In the genomic region with DNA sequence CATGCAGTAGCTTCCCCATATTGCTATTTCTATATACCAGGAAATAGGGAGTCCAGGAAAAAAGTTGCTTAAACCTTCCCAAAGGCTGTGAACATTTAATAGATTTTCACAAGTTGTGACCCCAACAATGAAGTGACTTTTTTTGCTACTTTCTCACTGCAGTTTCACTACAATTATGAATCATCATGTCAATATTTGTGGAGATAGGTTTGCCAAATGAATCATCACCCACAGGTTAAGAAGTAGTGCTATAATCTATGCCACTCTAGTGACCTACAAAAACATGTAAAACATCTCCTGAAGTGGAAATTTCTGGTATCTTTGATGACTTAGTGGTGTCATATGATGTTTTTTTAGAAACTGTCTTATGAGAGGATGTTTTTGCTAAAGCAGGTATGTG, we compare ENCODE assay signal across 29 mouse cellular contexts.
DNase-seq lines count a peak whose midpoint lies in the region; ATAC-seq and TF ChIP-seq lines count a peak whose summit lies in the region.
"Had no signal": no experiment of that assay in that cellular context is flagged by ENCODE, and none has a peak within 500 bp of the region (broad histone marks: within the 10 kb centered on the region; RNA-seq: fewer than 3 reads in every experiment).

No protein-coding gene starts in this region.

- dilution Hi-C loops in CH12.LX (cut with MboI; ENCODE audit: extremely low pct_ligation_motif_present, extremely low pct_unique_long_range_greater_than_20kb, low sequenced_read_pairs) = no loop called here

- H3K36me3 ChIP-seq in CH12.LX (replicated peaks in 1 of 2; ENCODE audit: control insufficient read depth in 1 of 2, insufficient read depth in 1 of 2, low read length in 1 of 2) = no peaks in the 10 kb centered on the region
- H3K36me3 ChIP-seq: embryonic facial prominence, embryonic 10.5 days; embryonic facial prominence, embryonic 13.5 days; forebrain, embryonic 12.5 days; forebrain, embryonic 15.5 days; heart, embryonic 12.5 days; heart, embryonic 15.5 days; hindbrain, embryonic 10.5 days; hindbrain, embryonic 13.5 days had no signal

- in situ Hi-C loops in CH12.LX (cut with MboI; ENCODE audit: low pct_ligation_motif_present, low pct_unique_long_range_greater_than_20kb, low sequenced_read_pairs) (no loop called here), Patski (cut with MboI; ENCODE audit: low pct_unique_long_range_greater_than_20kb) (no loop called here)

- no peak for TF ChIP-seq CTCF in CH12.LX (conservative IDR thresholded peaks at IDR 0.05 in 1 of 2, IDR thresholded peaks at IDR 0.05 in 1 of 2; ENCODE audit: low read depth in 2 of 2, low read length in 2 of 2)
- TF ChIP-seq CTCF in Patski (IDR thresholded peaks at IDR 0.05) = no peak

- H3K27me3 ChIP-seq in CH12.LX (replicated peaks) (no peaks in the 10 kb centered on the region), Patski (no peaks in the 10 kb centered on the region)
- H3K27me3 ChIP-seq: embryonic facial prominence, embryonic 13.5 days; forebrain, embryonic 12.5 days; forebrain, embryonic 15.5 days; heart, embryonic 12.5 days; heart, embryonic 15.5 days; hindbrain, embryonic 13.5 days had no signal

- H3K4me3 ChIP-seq in CH12.LX (replicated peaks in 1 of 3; ENCODE audit: low read depth in 2 of 3, low read length in 2 of 3, poor library complexity in 1 of 3) = no peak overlapping the region
- H3K4me3 ChIP-seq: embryonic facial prominence, embryonic 10.5 days; embryonic facial prominence, embryonic 13.5 days; erythroblast, embryonic 14.5 days; forebrain, embryonic 12.5 days; forebrain, embryonic 15.5 days; heart, embryonic 12.5 days; heart, embryonic 15.5 days; hindbrain, embryonic 10.5 days; hindbrain, embryonic 13.5 days had no signal

- TF ChIP-seq RAD21 in CH12.LX (IDR thresholded peaks at IDR 0.05; ENCODE audit: low read depth, low read length) = no peak

- H3K9ac ChIP-seq in CH12.LX (ENCODE audit: insufficient read depth, low read depth) = no peak overlapping the region
- H3K9ac ChIP-seq: embryonic facial prominence, embryonic 13.5 days; forebrain, embryonic 12.5 days; forebrain, embryonic 15.5 days; heart, embryonic 12.5 days; heart, embryonic 15.5 days; hindbrain, embryonic 13.5 days had no signal

- TF ChIP-seq EP300 in CH12.LX (IDR thresholded peaks at IDR 0.05; ENCODE audit: low read length) = 0 out of 2 replicates have a peak, but pooled peaks have one; percentile 33

- no peaks in the 10 kb centered on the region for H3K79me2 ChIP-seq in CH12.LX (replicated peaks; ENCODE audit: control insufficient read depth, extremely low read depth, insufficient read depth, poor library complexity, severe bottlenecking)

- no peaks in the 10 kb centered on the region for H3K9me3 ChIP-seq in CH12.LX (replicated peaks; ENCODE audit: low read length)
- H3K9me3 ChIP-seq: embryonic facial prominence, embryonic 10.5 days; embryonic facial prominence, embryonic 13.5 days; forebrain, embryonic 12.5 days; forebrain, embryonic 15.5 days; heart, embryonic 12.5 days; heart, embryonic 15.5 days; hindbrain, embryonic 10.5 days; hindbrain, embryonic 13.5 days had no signal

- no peak overlapping the region for H3K4me2 ChIP-seq in CH12.LX (ENCODE audit: insufficient read depth, low read depth, poor library complexity, severe bottlenecking)
- H3K4me2 ChIP-seq: embryonic facial prominence, embryonic 13.5 days; forebrain, embryonic 12.5 days; forebrain, embryonic 15.5 days; heart, embryonic 12.5 days; heart, embryonic 15.5 days; hindbrain, embryonic 13.5 days had no signal

- peak; percentile 30 for DNase-seq in A20 (ENCODE audit: low read depth, low spot score)
- DNase-seq in CH12.LX (ENCODE audit: extremely low read depth) = peak; percentile 40
- peak; percentile 1 for DNase-seq in Patski (ENCODE audit: low read depth, low spot score)
- no peak for DNase-seq in neural tube, embryonic 10.5 days (ENCODE audit: extremely low spot score, low spot score)
- DNase-seq in layer of hippocampus, adult 8-10 months (ENCODE audit: low spot score in 2 of 2) = no peak
- DNase-seq in c-Kit-positive CD71-positive TER-119-positive erythroid progenitor cells, embryonic 14.5 days (ENCODE audit: low spot score) = no peak
- DNase-seq: adrenal gland, adult 2 months; adrenal gland, postnatal 14 days; cerebellum, adult 11-12 months; cerebellum, adult 8-10 months; cerebellum, postnatal 10 days; cerebellum, postnatal 36 days; embryo, embryonic 11 days; gastrocnemius, postnatal 25 days; heart, adult 18-20 months; heart, postnatal 10 days; heart, postnatal 36 days had no signal

- CTCF ChIA-PET in Patski (lab: Charles Lee) = no interaction called here

- TF ChIP-seq POLR2A in CH12.LX (IDR thresholded peaks at IDR 0.05; ENCODE audit: low read depth, low read length) = no peak

- H3K27ac ChIP-seq in CH12.LX (ENCODE audit: insufficient read depth, low read depth) = no peak overlapping the region
- H3K27ac ChIP-seq: embryonic facial prominence, embryonic 10.5 days; embryonic facial prominence, embryonic 13.5 days; forebrain, embryonic 12.5 days; forebrain, embryonic 15.5 days; heart, embryonic 15.5 days; hindbrain, embryonic 10.5 days; hindbrain, embryonic 13.5 days; hindbrain, postnatal 0 days had no signal

- no peak for ATAC-seq in Patski
- ATAC-seq: forebrain, embryonic 15.5 days; hindbrain, postnatal 0 days; inflammation-experienced regulatory T-cells, adult 6 months; intestine, embryonic 16.5 days had no signal

- POLR2A ChIA-PET in Patski (lab: Charles Lee) = no interaction called here

- no peaks in the 10 kb centered on the region for H3K4me1 ChIP-seq in CH12.LX (ENCODE audit: control insufficient read depth in 1 of 2, insufficient read depth in 2 of 2)
- H3K4me1 ChIP-seq: embryonic facial prominence, embryonic 10.5 days; embryonic facial prominence, embryonic 13.5 days; forebrain, embryonic 12.5 days; forebrain, embryonic 15.5 days; heart, embryonic 12.5 days; heart, embryonic 15.5 days; hindbrain, embryonic 10.5 days; hindbrain, embryonic 13.5 days had no signal

TF ChIP-seq in CH12.LX, 34 proteins besides CTCF, POLR2A, EP300 and RAD21:
- TF ChIP-seq JUND (conservative IDR thresholded peaks at IDR 0.05; ENCODE audit: low read depth, low read length) (peak; percentile 62), RCOR1 (conservative IDR thresholded peaks at IDR 0.05; ENCODE audit: low read depth, low read length) (no peak), ETS1 (conservative IDR thresholded peaks at IDR 0.05; ENCODE audit: low read depth, low read length) (peak; percentile 44; the same call in 1 of the 2 replicates), ELF1 (IDR thresholded peaks at IDR 0.05; ENCODE audit: low read depth, low read length) (no peak), ZMIZ1 (IDR thresholded peaks at IDR 0.05; ENCODE audit: low read depth, low read length) (no peak), IRF4 (IDR thresholded peaks at IDR 0.05; ENCODE audit: low read depth, low read length) (0 out of 2 replicates have a peak, but pooled peaks have one; percentile 28), HCFC1 (IDR thresholded peaks at IDR 0.05; ENCODE audit: low read depth, low read length) (no peak), TCF12 (IDR thresholded peaks at IDR 0.05; ENCODE audit: low read depth, low read length) (no peak), BHLHE40 (IDR thresholded peaks at IDR 0.05; ENCODE audit: low read depth, low read length) (no peak)

Comparison
In these comparisons a context has a peak if more than half of its experiments do, and no peak if none do; other contexts are left out.
1. DNase-seq: peak in A20 (single experiment), CH12.LX (single experiment) and Patski (single experiment); none in neural tube, embryonic 10.5 days (single experiment), layer of hippocampus, adult 8-10 months (0 of 2) and c-Kit-positive CD71-positive TER-119-positive erythroid progenitor cells, embryonic 14.5 days (single experiment).